Mouse (Mus musculus) myocyte (in vitro differentiated cells): ENCODE results near the gene Pam16. TPM values are rescaled to one million over a fixed set of nuclear protein-coding genes. Genes with fewer than 3 reads are reported as not detected.

Experiments
- H3K27me3 ChIP-seq: one replicate; pipeline ENCODE4 v1.6.1; 2011; ENCODE audit not compliant: control insufficient read depth, insufficient read depth, insufficient read length
- H3K36me3 ChIP-seq: one replicate; pipeline ENCODE4 v1.6.1; 2011; ENCODE audit not compliant: control insufficient read depth, insufficient read depth
- H3K4me2 ChIP-seq: one replicate; pipeline ENCODE4 v1.6.1; 2011; ENCODE audit warnings: low read depth, control low read depth
- H3K4me3 ChIP-seq: one replicate; pipeline ENCODE4 v1.5.1; 2011; ENCODE audit warnings: mild to moderate bottlenecking, control low read depth, moderate library complexity
- H3K79me2 ChIP-seq: one replicate; pipeline ENCODE4 v1.6.1; 2011; ENCODE audit not compliant: control insufficient read depth, insufficient read depth
- H3ac ChIP-seq: one replicate; pipeline ENCODE4 v1.6.1; 2011; ENCODE audit not compliant: control insufficient read depth, insufficient read length
- CEBPB ChIP-seq: IDR thresholded peaks from 2 replicates; pipeline ENCODE4 v1.6.1; 2011; ENCODE audit warnings: mild to moderate bottlenecking, moderate library complexity; ENCODE audit not compliant: poor library complexity, insufficient read depth, severe bottlenecking
- E2F4 ChIP-seq: IDR thresholded peaks from one replicate; pipeline ENCODE4 v1.6.1; 2011; ENCODE audit warnings: mild to moderate bottlenecking, control low read depth, moderate library complexity; ENCODE audit not compliant: insufficient read depth
- MAX ChIP-seq: IDR thresholded peaks from one replicate; pipeline ENCODE4 v1.6.1; 2011; ENCODE audit warnings: low read depth, mild to moderate bottlenecking, control low read depth
- MYOD1 ChIP-seq, 3 experiments: IDR thresholded peaks; one replicate each; pipeline ENCODE4 v1.6.1; 2011; ENCODE audit warnings: control low read depth in 2 of 3, low read depth in 2 of 3, mild to moderate bottlenecking in 2 of 3, moderate library complexity in 1 of 3; ENCODE audit not compliant: insufficient read length in 2 of 3, control insufficient read depth in 1 of 3
- MYOG ChIP-seq, 3 experiments: IDR thresholded peaks; one replicate each; pipeline ENCODE4 v1.6.1; 2011; ENCODE audit warnings: control low read depth in 2 of 3, low read depth in 2 of 3, mild to moderate bottlenecking in 2 of 3; ENCODE audit not compliant: insufficient read length in 2 of 3, control insufficient read depth in 1 of 3, insufficient read depth in 1 of 3
- POLR2A ChIP-seq: IDR thresholded peaks from one replicate; pipeline ENCODE4 v1.6.1; 2011; ENCODE audit warnings: low read depth, mild to moderate bottlenecking, control low read depth, moderate library complexity; ENCODE audit not compliant: insufficient read length
- POLR2AphosphoS2 ChIP-seq: IDR thresholded peaks from one replicate; pipeline ENCODE4 v1.6.1; 2011; ENCODE audit warnings: low read depth, control low read depth; ENCODE audit not compliant: insufficient read length
- REST ChIP-seq: IDR thresholded peaks from one replicate; pipeline ENCODE4 v1.6.1; 2011; ENCODE audit warnings: mild to moderate bottlenecking, control low read depth, moderate library complexity; ENCODE audit not compliant: insufficient read depth, insufficient read length
- SRF ChIP-seq: IDR thresholded peaks from one replicate; pipeline ENCODE4 v1.6.1; 2011; ENCODE audit warnings: low read depth; ENCODE audit not compliant: control insufficient read depth, insufficient read length
- TCF12 ChIP-seq: IDR thresholded peaks from one replicate; pipeline ENCODE4 v1.6.1; 2011; ENCODE audit warnings: mild to moderate bottlenecking, control low read depth; ENCODE audit not compliant: poor library complexity, insufficient read depth, severe bottlenecking
- TCF3 ChIP-seq: IDR thresholded peaks from one replicate; pipeline ENCODE4 v1.6.1; 2011; ENCODE audit warnings: low read depth, control low read depth; ENCODE audit not compliant: insufficient read length
- USF1 ChIP-seq: IDR thresholded peaks from one replicate; pipeline ENCODE4 v1.6.1; 2011; ENCODE audit warnings: low read depth, mild to moderate bottlenecking, control low read depth, moderate library complexity
- polyA plus RNA-seq: library from polyadenylated mRNA; unstranded; fragments of >200 nt; fragmentation: generic; extraction: Trizol; gene quantifications from one replicate; pipeline ENCODE4 v1.2.1, GENCODE M21; 2012; ENCODE audit warnings: missing spikeins

Gene Pam16
- polyA plus RNA-seq, 1 experiment: 98.6 TPM

DNA sequence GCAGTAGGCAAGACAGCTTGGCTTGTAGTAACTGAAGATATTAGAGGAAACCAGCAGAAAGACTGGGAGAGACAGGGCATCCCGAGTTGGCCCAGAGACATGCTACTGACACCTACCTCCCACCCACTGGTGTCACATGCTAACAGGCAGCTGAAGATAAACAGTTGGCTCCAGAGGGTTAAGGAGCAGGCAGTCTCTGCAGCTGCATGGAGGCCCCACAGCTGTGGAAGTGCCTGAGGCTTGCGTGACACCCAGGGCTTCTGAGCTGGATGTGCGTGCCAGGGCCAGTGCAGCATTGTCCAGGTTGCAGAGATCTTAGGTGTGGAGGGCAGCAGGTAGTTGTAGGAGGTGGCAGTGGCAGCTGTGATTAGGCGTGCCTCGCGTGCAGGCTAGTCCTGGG, 2.3 kb upstream of the Pam16 start:
- Histone ChIP-seq H3K27me3 (no peaks in the 10 kb centered on the region), H3K4me3 (no peak overlapping the region), H3K36me3 (peaks cover 4% of the 10 kb centered on the region), H3ac (no peak overlapping the region), H3K79me2 (peaks cover 22% of the 10 kb centered on the region), H3K4me2 (no peak overlapping the region)
- TF ChIP-seq POLR2AphosphoS2 (no peak), E2F4 (no peak), MAX (no peak), MYOG (IDR thresholded peaks at IDR 0.05; ENCODE audit: control insufficient read depth in 1 of 3, insufficient read depth in 1 of 3, insufficient read length in 2 of 3, low read depth in 2 of 3) (peak in 2 of 3 experiments; percentile 78 to 88), TCF12 (no peak), TCF3 (no peak), USF1 (no peak), CEBPB (no peak), MYOD1 (IDR thresholded peaks at IDR 0.05; ENCODE audit: control insufficient read depth in 1 of 3, insufficient read length in 2 of 3, low read depth in 2 of 3) (peak in 2 of 3 experiments; percentile 60 to 76), REST (no peak), POLR2A (no peak), SRF (no peak)

DNA sequence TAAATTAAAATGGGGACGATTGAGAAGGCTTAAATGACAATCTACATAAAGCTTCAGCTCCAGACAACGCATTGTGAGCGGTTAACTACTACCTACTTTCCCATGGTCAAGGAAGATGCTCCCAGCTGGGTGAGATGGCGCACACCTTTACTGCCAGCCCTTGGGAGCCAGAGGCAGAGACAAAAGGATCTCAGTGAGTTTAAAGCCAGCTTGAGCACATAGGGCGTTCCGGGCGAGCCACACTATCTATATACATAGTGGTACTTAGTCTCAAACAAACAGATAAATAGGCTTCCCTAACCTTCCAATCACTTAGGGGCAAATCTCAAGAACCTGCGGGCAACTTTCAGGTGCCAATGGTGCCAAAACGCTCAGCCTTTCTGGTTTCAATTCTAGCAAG, 714 bp downstream of the Pam16 start:
- peak overlapping the region; percentile 95 for H3K4me2 ChIP-seq
- H3K36me3 ChIP-seq: peaks cover 3% of the 10 kb centered on the region
- no peaks in the 10 kb centered on the region for H3K27me3 ChIP-seq
- no peak for TF ChIP-seq MAX
- no peak for TF ChIP-seq POLR2AphosphoS2
- no peak for TF ChIP-seq SRF
- TF ChIP-seq CEBPB: no peak
- no peak for TF ChIP-seq USF1
- no peak for TF ChIP-seq TCF12
- no peak for TF ChIP-seq E2F4
- TF ChIP-seq MYOD1 (IDR thresholded peaks at IDR 0.05; ENCODE audit: control insufficient read depth in 1 of 3, insufficient read length in 2 of 3, low read depth in 2 of 3): no peak
- no peak for TF ChIP-seq TCF3
- TF ChIP-seq REST: no peak
- TF ChIP-seq MYOG (IDR thresholded peaks at IDR 0.05; ENCODE audit: control insufficient read depth in 1 of 3, insufficient read depth in 1 of 3, insufficient read length in 2 of 3, low read depth in 2 of 3): no peak
- TF ChIP-seq POLR2A: no peak
- peak overlapping the region; percentile 64 for H3K4me3 ChIP-seq
- H3K79me2 ChIP-seq: peaks cover 39% of the 10 kb centered on the region
- H3ac ChIP-seq: peak overlapping the region; percentile 73

DNA sequence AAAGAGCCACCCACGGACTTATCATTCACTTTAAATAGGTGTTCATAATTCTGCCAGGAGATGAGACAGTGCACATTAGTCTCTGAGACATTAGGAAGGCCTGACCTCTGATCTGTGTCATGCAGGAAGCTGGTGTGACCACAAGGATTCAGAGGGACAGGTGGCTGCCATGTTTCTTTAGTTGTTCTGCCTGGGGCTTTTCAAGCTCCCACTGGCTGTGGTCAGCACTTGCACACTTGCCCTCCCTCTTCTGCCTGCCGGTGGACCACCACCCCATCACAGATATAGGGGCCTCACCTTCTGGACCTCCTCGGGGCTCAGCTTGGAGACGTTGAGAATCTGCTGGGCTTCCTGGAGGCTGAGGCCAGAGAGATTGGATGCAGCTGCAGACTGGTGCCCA, 8.0 kb downstream of the Pam16 start:
- H3K27me3 ChIP-seq: no peaks in the 10 kb centered on the region
- peaks cover 11% of the 10 kb centered on the region for H3K36me3 ChIP-seq
- no peak overlapping the region for H3K4me3 ChIP-seq
- no peak for TF ChIP-seq USF1
- TF ChIP-seq MYOD1 (IDR thresholded peaks at IDR 0.05; ENCODE audit: control insufficient read depth in 1 of 3, insufficient read length in 2 of 3, low read depth in 2 of 3): peak in 2 of 3 experiments; percentile 3 to 8
- TF ChIP-seq POLR2AphosphoS2: peak; percentile 68
- peaks cover 22% of the 10 kb centered on the region for H3K79me2 ChIP-seq
- H3ac ChIP-seq: no peak overlapping the region
- no peak overlapping the region for H3K4me2 ChIP-seq

DNA sequence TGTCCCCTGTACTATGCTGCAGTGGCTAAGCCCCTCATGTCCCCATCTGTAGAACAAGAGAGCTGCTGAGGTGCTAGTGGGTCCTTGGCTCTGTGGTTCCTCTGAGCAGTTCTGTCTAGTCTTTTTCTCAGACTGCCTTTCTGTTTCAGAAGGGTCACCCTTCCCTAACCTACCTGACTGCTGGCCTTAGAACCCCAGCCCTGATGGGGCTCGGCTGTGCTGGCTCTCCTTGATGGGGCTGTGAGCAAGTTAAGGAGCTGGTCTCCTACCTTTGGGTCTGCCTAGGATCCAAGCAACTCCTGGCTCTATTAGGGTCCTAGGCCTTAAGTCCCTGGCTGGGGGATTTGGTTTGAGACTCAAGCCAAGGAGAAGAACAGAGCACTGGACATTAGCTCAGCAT, 9.5 kb downstream of the Pam16 start:
- Histone ChIP-seq H3ac (no peak overlapping the region), H3K4me2 (no peak overlapping the region), H3K36me3 (peaks cover 14% of the 10 kb centered on the region), H3K79me2 (peaks cover 14% of the 10 kb centered on the region), H3K4me3 (no peak overlapping the region), H3K27me3 (no peaks in the 10 kb centered on the region)
- TF ChIP-seq REST: no peak
- peak; percentile 11 for TF ChIP-seq POLR2A

DNA sequence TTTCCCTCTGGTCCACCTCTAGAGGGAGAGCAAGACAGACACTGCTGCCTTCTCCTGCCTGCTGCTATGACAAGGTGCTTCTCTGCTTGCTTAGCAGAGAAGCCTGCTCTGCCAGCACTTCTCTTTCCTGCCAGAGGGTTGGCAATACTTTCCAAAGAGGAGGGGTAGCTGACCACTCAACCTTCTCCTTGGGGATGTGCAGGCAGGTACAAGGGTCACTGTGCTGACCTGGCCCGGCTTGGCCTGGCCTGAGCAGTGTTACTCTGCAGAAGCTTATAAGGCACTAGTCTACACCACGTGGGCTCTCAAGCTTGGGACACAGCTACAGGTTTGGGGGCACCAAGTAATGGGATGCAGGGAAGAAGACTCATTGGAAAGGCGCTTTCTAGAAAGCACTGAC, 10.1 kb downstream of the Pam16 start:
- Histone ChIP-seq H3K4me2 (no peak overlapping the region), H3K36me3 (peaks cover 18% of the 10 kb centered on the region), H3K4me3 (no peak overlapping the region), H3K27me3 (no peaks in the 10 kb centered on the region), H3K79me2 (peaks cover 10% of the 10 kb centered on the region), H3ac (no peak overlapping the region)
- TF ChIP-seq REST (no peak), MYOD1 (IDR thresholded peaks at IDR 0.05; ENCODE audit: control insufficient read depth in 1 of 3, insufficient read length in 2 of 3, low read depth in 2 of 3) (no peak), POLR2AphosphoS2 (no peak), USF1 (no peak), MAX (no peak), E2F4 (no peak)
